Mouse (Mus musculus): ENCODE data around the gene Tap2.
A peak's percentile ranks its signal among the peaks of the same experiment; 100 is the strongest.

Gene Tap2

DNA sequence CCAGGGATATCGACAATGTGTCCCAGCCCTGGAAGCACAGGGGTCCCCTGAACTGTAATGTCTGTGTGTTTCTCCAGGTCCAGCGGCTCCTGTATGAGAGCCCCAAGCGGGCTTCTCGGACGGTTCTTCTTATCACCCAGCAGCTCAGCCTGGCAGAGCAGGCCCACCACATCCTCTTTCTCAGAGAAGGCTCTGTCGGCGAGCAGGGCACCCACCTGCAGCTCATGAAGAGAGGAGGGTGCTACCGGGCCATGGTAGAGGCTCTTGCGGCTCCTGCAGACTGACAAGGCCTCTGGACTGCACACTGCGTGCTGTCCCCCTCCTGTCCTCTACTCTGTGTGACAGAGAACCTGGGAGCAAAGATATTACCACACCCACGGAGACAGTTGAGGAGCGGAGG is 6.8 kb upstream of the Tap2 start:
- DNase-seq (ENCODE audit: low spot score): no peak

DNA sequence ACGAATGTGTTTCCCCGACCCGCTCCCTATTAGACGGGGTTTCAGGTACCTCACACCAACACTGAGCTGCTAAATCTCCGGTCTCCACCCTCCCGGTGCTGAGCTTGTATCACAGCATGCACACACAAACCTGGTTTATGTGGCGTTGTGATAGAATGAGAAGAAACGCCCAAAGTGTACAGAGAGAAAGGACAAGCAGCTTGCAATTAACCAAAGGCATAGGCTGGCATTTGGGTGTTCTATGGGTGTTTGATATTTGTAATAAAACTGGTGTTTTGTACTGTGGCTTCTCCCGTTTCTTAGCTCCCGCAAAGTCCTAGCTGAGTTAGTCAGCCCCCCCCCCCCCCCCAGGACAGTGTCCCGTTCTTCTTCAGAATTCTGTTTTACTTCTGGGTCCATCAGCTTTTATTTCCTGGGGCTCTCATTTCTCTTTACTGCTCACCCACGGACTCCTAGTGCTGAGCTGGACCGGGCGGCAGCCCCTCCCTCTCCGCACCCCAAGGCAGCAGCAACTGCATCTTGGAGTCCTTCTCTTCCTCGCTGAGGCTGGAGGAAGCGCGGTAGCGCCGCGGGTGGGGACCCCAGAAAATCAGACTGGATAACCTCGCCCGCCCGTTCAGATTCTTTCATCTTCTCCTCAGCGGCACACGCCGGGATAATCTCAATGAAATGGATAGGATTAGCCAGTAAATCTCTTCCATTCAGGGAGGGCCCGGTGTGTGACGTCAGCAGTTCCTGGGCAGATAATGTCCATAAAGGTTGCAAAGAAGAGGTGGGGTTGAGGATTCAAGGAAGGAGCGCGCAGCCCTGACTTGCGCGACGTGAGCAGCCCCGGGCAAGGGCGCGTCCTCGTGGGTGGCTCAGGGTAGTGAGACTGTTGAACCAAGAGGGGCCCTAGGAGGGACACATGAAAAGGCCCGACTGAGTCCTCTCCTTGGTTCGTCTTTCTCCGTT is 6.1 kb upstream of the Tap2 start, which contains the start of gene Psmb8:
Gene Psmb8, plus strand, starts transcription at position 781 of the 954 bp plus-strand sequence.
- DNase-seq (ENCODE audit: low spot score): peak; percentile 84

DNA sequence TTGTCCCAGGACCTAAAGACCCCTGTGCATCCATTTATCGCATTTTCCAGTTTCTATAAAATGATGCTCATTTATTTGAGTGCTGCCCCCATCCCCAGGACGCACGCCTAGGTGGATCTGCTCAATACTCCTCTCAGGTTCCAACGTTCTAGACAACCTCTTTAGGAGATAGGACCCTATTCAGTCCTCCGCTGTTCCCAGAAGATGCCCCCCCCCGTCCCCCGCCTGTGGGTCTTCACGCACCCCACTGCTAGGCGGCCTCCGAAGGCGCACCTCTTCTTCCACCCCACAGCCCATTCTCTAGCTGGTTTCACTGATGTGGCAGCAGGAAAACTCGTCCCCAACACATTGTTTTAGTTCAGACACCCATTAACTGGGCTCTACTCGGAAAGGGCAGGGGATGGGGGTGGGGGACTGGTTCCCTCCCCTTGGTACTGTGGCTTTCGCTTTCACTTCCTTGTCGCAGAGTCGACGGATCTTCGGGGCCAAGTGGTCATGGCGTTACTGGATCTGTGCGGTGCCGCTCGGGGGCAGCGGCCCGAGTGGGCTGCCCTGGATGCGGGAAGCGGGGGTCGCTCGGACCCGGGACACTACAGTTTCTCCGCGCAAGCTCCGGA is 5.3 kb upstream of the Tap2 start:
- DNase-seq (ENCODE audit: low spot score): no peak

DNA sequence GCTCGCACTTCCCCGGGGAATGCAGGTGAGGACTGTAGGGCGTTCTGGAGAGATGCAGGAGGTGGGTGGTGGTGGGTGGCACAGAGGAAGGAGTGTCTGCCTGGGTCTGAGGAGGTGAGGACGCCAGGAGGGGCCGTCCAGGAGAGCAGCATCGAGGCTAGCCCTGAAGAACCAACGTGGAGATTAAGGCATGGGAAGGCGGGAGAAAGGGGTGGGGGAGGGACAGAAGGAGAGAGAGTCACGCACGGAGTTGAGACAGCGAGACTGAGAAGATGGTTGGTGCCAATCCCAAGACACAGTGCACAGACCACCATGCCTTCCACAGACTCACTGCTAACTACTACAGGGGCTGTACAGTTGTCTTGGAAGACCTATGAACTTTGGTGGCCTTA is 4.8 kb upstream of the Tap2 start:
- no peak for DNase-seq (ENCODE audit: low spot score)

DNA sequence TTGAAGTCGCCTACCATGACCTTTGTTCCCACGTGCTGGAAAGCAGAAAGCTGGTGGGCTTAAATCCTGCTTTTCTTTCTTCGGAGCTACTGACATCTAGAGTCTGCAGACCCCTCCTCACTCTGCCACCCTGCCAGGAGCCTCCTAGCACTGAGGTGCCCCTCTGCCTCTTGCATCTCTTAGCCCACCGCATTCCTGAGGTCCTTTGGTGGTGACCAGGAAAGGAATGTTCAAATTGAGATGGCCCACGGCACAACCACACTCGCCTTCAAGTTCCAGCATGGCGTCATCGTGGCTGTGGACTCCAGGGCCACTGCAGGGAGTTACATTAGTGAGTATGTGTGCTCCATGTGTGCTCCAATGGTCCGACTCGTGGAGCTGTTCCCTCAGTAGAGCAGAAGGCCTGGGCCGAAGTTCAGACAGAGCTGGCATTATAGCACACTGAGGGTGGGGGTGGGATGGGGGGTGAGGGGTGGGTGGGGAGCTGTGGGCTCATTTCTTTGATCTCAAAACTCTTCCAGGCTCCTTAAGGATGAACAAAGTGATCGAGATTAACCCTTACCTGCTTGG is 4.2 kb upstream of the Tap2 start:
- DNase-seq (ENCODE audit: low spot score): no peak

DNA sequence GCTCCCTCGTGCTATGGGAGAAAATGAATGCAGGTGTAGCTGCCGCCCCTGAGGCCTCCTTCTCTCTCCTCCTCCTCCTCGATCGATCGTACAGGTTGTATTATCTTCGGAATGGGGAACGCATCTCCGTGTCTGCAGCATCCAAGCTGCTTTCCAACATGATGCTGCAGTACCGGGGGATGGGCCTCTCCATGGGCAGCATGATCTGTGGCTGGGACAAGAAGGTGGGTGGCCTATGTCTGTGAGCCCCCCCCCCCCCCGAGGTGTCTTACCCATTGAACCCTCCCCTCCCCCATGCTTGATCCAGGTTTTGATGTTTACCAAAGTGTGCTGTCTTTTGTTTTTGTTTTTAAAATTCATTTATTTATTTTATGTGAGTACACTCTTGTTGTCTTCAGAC is 3.3 kb upstream of the Tap2 start:
- DNase-seq (ENCODE audit: low spot score): no peak

DNA sequence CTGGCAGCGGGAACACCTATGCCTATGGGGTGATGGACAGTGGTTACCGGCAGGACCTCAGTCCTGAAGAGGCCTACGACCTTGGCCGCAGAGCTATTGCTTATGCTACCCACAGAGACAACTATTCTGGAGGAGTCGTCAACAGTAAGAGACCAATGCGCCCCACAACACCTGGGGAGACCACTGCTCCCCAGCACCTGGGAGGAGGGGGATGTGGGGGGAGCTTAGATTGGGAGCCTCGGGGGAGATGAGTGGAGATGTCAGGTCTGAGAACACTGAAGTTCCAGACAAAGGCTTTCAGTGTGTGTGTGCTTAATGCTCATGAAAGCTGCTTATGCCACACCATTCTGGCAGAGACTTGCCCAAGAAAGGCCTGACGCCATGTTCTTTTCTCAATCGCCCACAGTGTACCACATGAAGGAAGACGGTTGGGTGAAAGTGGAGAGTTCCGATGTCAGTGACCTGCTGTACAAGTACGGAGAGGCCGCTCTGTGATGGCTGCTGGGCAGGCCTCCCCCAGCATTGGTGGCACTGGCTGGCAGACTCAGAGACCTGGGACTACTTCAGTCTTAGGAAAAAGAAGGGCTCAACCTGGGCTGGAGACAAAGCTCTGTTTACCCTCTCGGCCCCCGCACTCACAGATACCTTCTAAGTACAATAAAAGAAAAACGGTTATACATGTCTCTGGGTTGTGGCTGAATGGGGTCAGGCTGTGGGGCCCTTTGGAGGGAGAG is 2.4 kb upstream of the Tap2 start:
- DNase-seq (ENCODE audit: low spot score): no peak

DNA sequence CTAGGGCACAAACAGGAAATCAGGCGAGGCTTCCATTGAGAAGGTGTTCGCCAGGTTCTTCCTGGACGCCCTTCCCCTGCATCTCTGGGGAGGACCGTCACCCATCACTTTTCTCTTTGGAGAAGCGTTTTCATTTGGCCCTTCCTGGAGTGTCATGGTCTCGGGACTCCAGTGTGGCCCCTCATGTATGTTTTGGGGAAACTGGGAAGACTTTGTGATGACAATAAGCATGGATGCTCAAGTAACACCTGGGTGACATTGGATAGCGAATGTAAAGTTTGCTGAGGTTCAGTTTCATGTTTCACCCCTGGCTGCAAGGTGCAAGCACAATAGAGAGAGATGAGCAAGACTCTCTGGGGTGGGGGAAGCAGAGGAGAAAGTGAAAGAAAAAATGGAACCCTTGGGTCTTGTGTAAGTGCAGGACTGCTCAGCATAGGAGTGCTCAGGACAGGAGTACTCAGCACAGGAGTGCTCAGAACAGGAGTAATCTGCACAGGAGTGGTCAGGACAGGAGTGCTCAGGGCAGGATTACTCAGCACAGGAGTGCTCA is 1.7 kb upstream of the Tap2 start:
- no peak for DNase-seq (ENCODE audit: low spot score)

DNA sequence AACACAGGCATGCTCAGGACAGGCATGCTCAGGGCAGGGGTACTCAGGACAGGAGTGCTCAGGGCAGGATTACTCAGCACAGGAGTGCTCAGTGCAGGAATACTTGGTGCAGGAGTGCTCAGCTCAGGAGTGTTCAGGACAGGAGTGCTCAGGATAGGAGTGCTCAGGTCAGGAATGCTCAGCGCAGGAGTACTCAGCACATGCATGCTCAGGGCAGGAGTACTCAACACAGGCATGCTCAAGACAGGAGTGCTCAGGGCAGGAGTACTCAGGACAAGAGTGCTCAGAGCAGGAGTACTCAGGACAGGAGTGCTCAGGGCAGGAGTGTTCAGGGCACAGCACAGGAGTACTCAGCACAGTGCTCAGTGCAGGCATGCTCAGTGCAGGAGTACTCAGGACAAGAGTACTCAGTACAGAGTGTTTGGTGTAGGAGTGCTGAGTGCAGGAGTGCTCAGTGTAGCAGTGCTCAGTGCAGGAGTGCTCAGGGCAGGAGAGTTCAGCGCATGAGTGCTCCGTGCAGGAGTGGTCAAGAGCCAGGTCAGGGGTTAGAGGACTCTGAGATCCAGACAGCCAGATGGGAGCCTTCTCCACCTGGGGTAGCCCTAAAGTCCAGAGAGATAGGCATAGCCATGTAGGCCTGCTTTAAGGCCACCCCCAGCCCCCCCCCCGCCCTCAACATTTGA is 426 bp upstream of the Tap2 start:
- no peak for DNase-seq (ENCODE audit: low spot score)

DNA sequence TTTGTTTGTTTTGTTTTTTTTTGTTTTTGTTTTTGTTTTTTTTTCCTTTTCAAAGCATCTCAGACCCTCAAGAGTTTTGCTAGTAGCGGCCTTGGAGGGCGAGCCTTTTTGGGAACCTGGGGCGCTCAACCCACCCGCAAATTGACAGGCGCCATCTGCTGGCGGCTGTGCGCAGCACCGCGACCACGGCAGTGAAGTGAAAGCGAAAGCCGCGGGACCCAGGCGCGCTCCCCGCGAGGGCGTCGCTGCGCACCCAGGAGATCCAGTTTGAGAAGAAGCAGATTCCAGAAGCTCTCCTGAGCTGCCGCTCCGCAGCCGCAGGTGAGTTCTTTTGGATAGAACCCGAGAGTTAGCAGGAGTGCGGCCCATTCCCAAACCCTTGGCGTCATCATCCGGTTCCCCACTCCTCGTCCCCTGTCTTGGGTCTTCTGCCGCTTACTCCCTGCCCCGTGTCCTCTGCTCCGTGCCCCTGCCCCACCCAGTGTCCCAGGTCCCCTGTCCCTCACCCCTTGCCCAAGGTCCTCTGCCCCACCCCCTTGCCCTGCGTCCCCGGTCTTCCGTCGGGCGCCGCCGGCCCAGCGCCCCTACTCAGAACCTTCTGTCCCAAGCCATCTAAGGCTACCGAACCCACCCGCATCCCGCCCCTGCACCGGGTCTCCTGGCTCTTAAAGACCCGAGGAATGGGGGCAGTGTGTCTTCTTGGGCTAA is 1.1 kb downstream of the Tap2 start:
- peak; percentile 71 for DNase-seq (ENCODE audit: low spot score)

DNA sequence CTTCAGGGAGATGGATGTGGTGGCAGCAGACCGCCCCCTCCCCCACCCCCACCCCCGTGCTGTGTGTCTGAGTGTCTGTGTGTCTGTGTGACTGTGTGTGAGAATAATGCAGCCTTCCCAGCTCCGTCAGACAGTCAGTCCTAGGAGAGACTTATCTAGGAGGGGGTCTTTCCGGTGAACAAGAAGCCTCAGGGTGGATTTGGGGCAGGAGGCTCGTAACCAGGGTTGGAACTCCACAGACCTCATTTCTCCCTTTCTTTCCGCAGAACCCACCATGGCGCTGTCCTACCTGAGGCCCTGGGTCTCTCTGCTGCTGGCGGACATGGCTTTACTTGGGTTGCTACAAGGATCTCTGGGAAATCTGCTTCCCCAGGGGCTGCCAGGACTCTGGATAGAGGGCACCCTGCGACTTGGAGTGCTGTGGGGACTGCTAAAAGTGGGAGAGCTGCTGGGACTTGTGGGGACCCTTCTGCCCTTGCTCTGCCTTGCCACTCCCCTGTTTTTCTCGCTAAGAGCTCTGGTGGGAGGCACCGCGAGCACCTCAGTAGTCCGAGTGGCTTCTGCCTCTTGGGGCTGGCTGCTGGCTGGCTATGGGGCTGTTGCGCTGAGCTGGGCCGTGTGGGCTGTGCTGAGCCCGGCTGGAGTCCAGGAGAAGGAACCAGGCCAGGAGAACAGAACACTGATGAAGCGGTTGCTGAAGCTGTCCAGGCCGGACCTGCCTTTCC is 1.9 kb downstream of the Tap2 start:
- DNase-seq (ENCODE audit: low spot score): no peak

DNA sequence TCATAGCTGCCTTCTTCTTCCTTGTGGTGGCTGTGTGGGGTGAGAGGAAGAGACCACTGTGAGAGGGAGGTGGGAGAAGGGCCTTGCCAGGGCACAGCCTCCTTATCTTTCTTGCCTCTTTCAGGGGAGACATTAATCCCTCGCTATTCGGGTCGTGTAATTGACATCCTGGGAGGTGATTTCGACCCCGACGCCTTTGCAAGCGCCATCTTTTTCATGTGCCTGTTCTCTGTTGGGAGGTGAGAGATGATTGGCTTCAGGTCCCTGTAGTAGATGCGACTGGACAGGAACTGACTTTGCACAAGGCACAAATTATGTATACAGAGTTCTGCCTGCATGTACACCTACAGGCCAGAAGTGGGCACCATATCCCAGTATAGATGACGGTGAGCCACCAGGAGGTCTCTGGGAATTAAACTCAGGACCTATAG is 2.4 kb downstream of the Tap2 start:
- DNase-seq (ENCODE audit: low spot score): no peak

DNA sequence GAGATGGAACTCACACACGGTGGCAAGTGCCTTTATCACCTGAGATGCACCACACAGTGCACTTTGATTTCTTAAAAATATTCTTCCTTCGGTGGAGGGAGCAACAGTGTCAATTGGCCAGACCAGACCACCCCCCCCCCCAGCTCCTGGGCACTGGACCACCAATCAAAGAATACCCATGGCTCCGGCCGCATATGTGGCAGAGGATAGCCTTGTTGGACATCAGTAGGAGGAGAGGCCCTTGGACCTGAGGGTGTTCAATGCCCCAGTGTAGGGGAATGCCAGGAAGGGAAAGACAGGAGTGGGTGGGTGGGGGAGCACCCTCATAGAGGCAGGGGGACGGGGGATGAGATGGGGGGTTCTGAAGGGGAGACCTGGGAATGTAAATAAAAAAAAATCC is 3.4 kb downstream of the Tap2 start:
- no peak for DNase-seq (ENCODE audit: low spot score)

DNA sequence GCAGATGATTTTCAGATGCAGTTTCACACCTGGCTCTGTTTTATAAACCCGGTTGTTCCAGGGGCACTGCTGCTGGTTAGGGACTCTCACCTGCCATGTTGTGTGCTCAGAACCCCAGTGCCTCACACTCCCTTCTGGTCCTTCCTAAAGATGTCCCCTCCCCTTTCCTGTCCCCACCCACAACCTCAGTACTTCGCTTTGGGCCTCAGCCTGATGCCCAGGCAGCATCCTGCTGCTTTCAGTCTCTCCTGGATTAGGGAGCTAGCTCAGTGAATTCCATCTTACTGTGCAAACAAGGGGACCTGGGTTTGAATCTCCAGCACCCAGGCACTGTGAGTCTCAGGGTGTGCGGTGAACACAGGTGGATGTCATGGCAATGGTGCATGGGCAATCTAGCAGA is 4.1 kb downstream of the Tap2 start:
- DNase-seq (ENCODE audit: low spot score): no peak

DNA sequence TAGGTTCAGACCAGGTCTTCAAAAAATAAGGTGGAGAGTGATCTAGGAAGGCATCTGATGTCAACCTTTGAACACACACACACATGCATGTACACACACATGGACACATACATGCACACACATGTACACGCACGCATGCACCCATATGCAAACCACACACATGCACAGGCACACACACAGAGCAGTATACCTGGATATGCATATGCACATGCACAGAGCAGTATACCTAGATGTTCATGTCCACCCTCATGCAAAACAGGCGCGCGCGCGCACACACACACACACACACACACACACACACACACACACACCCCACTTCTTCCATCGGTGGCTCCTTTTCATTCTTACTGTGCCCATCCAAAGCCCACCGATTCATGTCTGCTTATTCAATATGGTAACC is 4.5 kb downstream of the Tap2 start:
- DNase-seq (ENCODE audit: low spot score): no peak

DNA sequence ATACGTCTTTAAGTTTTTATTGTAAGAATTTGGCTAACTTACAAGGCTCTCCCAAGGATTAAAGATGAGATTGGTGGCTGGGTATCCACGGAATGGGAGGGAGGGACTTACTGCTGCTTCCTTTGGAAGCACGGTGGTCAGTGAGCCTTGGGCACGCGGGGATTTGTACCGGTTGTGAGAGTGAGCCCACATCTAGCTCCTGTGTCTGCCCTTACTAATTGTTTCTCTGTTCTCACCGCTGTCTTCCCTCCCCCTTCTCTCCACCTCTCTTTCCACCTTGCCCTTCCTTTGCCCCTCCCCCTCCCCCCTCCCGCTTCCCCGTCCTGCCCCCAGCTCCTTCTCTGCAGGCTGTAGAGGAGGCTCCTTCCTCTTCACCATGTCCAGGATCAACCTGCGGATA is 5.1 kb downstream of the Tap2 start:
- DNase-seq (ENCODE audit: low spot score): no peak

DNA sequence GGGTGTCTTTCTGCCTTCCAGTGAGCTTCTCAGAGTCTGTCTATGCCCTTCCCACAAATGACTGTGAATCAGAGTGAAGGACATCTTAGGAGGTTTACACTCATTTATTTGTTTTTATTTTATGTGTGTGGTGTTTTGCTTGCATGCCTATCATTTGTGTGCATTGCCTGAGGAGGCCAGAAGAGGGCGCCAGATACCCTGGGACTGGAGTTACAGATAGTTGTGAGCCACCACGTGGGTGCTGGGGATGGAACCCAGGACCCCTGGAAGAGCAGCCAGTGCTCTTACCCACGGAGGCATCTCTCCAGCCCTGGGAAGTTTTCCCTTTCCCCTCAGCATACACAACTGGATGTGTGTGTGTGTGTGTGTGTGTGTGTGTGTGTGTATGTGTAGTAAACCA is 6.4 kb downstream of the Tap2 start:
- no peak for DNase-seq (ENCODE audit: low spot score)

DNA sequence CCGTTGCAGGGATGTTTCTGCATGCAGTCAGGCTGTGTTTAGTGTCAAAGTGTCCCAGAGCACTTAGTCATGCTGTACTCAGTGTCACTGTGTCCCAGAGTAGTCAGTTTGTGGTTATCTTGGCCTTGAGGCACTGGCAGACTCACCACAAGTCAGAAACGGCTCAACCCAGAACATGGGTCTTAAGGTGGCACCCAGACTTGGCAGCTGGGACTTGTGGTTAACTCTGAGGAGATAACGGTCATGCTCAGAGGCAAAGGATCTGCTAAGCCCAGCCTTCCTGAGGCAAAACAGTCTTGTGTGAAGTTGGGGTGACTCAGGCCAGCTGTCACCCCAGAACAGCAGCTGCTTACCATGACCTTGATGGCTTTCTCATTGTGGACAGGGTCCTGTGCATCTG is 7.3 kb downstream of the Tap2 start:
- no peak for DNase-seq (ENCODE audit: low spot score)

DNA sequence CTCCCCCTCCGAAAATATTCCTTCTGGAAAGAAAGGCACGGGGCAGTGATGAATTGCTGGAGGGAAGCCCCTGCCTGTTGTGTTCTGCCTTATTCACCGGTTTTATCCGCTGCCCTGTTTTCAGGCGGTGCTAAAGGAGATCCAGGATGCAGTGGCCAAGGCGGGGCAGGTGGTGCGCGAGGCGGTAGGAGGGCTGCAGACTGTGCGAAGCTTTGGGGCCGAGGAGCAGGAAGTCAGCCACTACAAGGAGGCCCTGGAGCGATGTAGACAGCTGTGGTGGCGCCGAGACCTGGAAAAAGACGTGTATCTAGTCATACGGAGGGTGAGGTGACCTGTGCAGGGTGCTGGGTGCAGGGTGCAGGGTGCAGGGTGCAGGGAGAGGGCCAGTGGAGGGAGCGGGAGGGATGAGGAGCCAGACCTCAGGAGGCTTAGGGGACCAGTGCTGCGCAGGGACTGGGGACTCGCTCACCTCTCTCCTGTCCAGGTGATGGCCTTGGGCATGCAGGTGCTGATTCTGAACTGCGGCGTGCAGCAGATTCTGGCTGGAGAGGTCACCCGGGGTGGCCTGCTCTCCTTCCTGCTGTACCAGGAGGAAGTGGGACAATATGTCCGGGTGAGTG is 8.5 kb downstream of the Tap2 start:
- no peak for DNase-seq (ENCODE audit: low spot score)

DNA sequence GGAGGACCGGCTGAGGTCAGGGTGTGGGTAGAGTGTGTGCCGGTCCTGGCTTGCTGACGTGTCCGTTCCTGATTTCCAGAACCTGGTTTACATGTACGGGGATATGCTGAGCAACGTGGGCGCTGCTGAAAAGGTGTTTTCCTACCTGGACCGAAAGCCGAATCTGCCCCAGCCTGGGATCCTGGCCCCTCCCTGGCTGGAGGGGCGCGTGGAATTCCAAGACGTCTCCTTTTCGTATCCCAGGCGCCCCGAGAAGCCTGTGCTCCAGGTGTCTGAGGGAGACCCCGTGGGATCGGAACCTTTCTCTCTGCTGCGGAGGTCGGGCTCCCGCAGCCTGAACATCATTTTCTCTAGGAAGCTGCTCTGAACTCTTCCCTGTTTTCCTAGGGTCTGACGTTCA is 10.6 kb downstream of the Tap2 start:
- no peak for DNase-seq (ENCODE audit: low spot score)

Measured in left cerebral cortex, adult 11 months (tissue).